Mouse (Mus musculus) liver, postnatal 0 days (tissue): ENCODE measurements at regions not wholly inside any gene's neighbourhood (a gene's known extent, or its start where the extent isn't known, plus 50 kb on each side); places are given as distances from the start of the nearest gene placed in this dataset.

ENCODE experiments used
- CTCF ChIP-seq: sonication (generic); IDR thresholded peaks from 2 replicates; pipeline ENCODE4 v1.5.1; 2016; ENCODE audit warnings: antibody characterized with exemption, low read depth
- EP300 ChIP-seq: IDR thresholded peaks from 2 replicates; pipeline ENCODE4 v1.6.1; 2016; ENCODE audit warnings: antibody characterized with exemption, low read depth, mild to moderate bottlenecking

GRCm38 (mm10) chr14:106265290-106265689 is 159.3 kb downstream of the Trim52 start:
- TF ChIP-seq CTCF: no peak
- no peak for TF ChIP-seq EP300
